Mouse (Mus musculus): ENCODE measurements around the gene Myrf.

GRCm38 (mm10) chr19:10186569-10186968 is 54.0 kb downstream of the Myrf start:
- TF ChIP-seq EP300 (IDR thresholded peaks at IDR 0.05), result no peak
- no peak for TF ChIP-seq CTCF (IDR thresholded peaks at IDR 0.05)
